Mouse (Mus musculus) skeletal muscle tissue, adult 2 months (tissue): ENCODE results near the gene Pappa.

Experiments
- DNase-seq: peaks from one replicate; pipeline ENCODE4 v3.0.0-alpha.2; 2012; ENCODE audit warnings: low read depth, low spot score

Gene Pappa

GRCm38 (mm10) chr4:65166288-65166835 is 42.4 kb downstream of the Pappa start:
- no peak for DNase-seq

GRCm38 (mm10) chr4:65174505-65174904 is 50.5 kb downstream of the Pappa start:
- DNase-seq: no peak

- DNase-seq: no peak
These were observed 54.2 kb downstream of the Pappa start for GRCm38 (mm10) chr4:65178146-65178545.

- no peak for DNase-seq
These were observed 63.3 kb downstream of the Pappa start for GRCm38 (mm10) chr4:65187236-65187635.

GRCm38 (mm10) chr4:65187716-65188115 is 63.7 kb downstream of the Pappa start:
- no peak for DNase-seq

GRCm38 (mm10) chr4:65188921-65189485 is 65.0 kb downstream of the Pappa start:
- DNase-seq: no peak

- no peak for DNase-seq
These were observed 68.8 kb downstream of the Pappa start for GRCm38 (mm10) chr4:65192810-65193209.

GRCm38 (mm10) chr4:65195971-65196370 is 72.0 kb downstream of the Pappa start:
- DNase-seq: no peak

GRCm38 (mm10) chr4:65203666-65204065 is 79.7 kb downstream of the Pappa start:
- no peak for DNase-seq

- no peak for DNase-seq
These were observed 81.5 kb downstream of the Pappa start for GRCm38 (mm10) chr4:65205446-65205845.

- no peak for DNase-seq
These were observed 85.5 kb downstream of the Pappa start for GRCm38 (mm10) chr4:65209369-65210015.

GRCm38 (mm10) chr4:65216682-65217081 is 92.7 kb downstream of the Pappa start:
- DNase-seq: no peak

- DNase-seq: no peak
These were observed 93.8 kb downstream of the Pappa start for GRCm38 (mm10) chr4:65217651-65218364.

- no peak for DNase-seq
These were observed 99.9 kb downstream of the Pappa start for GRCm38 (mm10) chr4:65223901-65224300.

GRCm38 (mm10) chr4:65238540-65238998 is 114.6 kb downstream of the Pappa start:
- no peak for DNase-seq

GRCm38 (mm10) chr4:65242434-65242931 is 118.5 kb downstream of the Pappa start:
- no peak for DNase-seq

GRCm38 (mm10) chr4:65243245-65243644 is 119.3 kb downstream of the Pappa start:
- no peak for DNase-seq

- DNase-seq: no peak
These were observed 121.0 kb downstream of the Pappa start for GRCm38 (mm10) chr4:65245015-65245414.

GRCm38 (mm10) chr4:65245440-65245839 is 121.5 kb downstream of the Pappa start:
- no peak for DNase-seq

- no peak for DNase-seq
These were observed 128.2 kb downstream of the Pappa start for GRCm38 (mm10) chr4:65252193-65252592.

- no peak for DNase-seq
These were observed 130.1 kb downstream of the Pappa start for GRCm38 (mm10) chr4:65254073-65254472.

- no peak for DNase-seq
These were observed 143.1 kb downstream of the Pappa start for GRCm38 (mm10) chr4:65267066-65267465.
